8 mouse cellular contexts compared by ENCODE assay signal in genomic region chr8:95054927-95055510, GRCm38 (mm10). TPM values are rescaled to one million over a fixed set of nuclear protein-coding genes. Genes with fewer than 3 reads are reported as not detected.
DNase-seq lines count a peak whose midpoint lies in the region; ATAC-seq and TF ChIP-seq lines count a peak whose summit lies in the region.

TSS of gene Drc7 (plus strand) at chr8:95055103.

- no peak within 1 kb of the TSS for H3K4me3 ChIP-seq in heart, postnatal 0 days (ENCODE audit: low read depth, low read length)
- no peak within 1 kb of the TSS for H3K4me3 ChIP-seq in ES-E14 (ENCODE audit: insufficient read depth in 1 of 2, low read depth in 1 of 2, low read length in 2 of 2, poor library complexity in 1 of 2, severe bottlenecking in 1 of 2)
- no peak within 1 kb of the TSS for H3K4me3 ChIP-seq in forebrain, embryonic 10.5 days
- no peak within 1 kb of the TSS for H3K4me3 ChIP-seq in lung, adult 2 months (replicated peaks; ENCODE audit: extremely low read depth, low read depth, low read length)
- H3K4me3 ChIP-seq in stomach, embryonic 15.5 days (replicated peaks), result no peak within 1 kb of the TSS
- H3K4me3 ChIP-seq in heart, adult 2 months, result no peak within 1 kb of the TSS

- intact Hi-C loops in heart, adult 2 months (cut with DNase I), result no loop called here

- no peak within 1 kb of the TSS for H3K27ac ChIP-seq in heart, postnatal 0 days (ENCODE audit: low read depth)
- H3K27ac ChIP-seq in ES-E14 (ENCODE audit: insufficient read depth, low read depth, low read length, poor library complexity, severe bottlenecking), result no peak within 1 kb of the TSS
- H3K27ac ChIP-seq in forebrain, embryonic 10.5 days, result no peak within 1 kb of the TSS
- no peak within 1 kb of the TSS for H3K27ac ChIP-seq in stomach, embryonic 15.5 days
- no peak within 1 kb of the TSS for H3K27ac ChIP-seq in heart, adult 2 months

- no peaks in the 10 kb centered on the region for H3K27me3 ChIP-seq in heart, postnatal 0 days (ENCODE audit: control insufficient read depth, insufficient read depth, low read length)
- no peaks in the 10 kb centered on the region for H3K27me3 ChIP-seq in forebrain, embryonic 10.5 days (ENCODE audit: poor library complexity, severe bottlenecking)
- H3K27me3 ChIP-seq in stomach, embryonic 15.5 days (replicated peaks), result no peaks in the 10 kb centered on the region
- H3K27me3 ChIP-seq in heart, adult 2 months (ENCODE audit: control insufficient read depth, insufficient read depth, low read length), result no peaks in the 10 kb centered on the region; the same call in 1 of the 2 replicates

- no peak within 1 kb of the TSS for H3K9ac ChIP-seq in heart, postnatal 0 days (replicated peaks; ENCODE audit: low read depth, low read length)
- no peak within 1 kb of the TSS for H3K9ac ChIP-seq in ES-E14 (ENCODE audit: insufficient read depth, low read depth, low read length, poor library complexity, severe bottlenecking)
- no peak within 1 kb of the TSS for H3K9ac ChIP-seq in stomach, embryonic 15.5 days
- no peak within 1 kb of the TSS for H3K9ac ChIP-seq in heart, adult 2 months (ENCODE audit: low read depth, low read length)

- DNase-seq in heart, postnatal 0 days (ENCODE audit: low spot score), result peak; percentile 45
- DNase-seq in heart, adult 9 months (ENCODE audit: low spot score in 2 of 2), result no peak
- DNase-seq in ES-E14 (ENCODE audit: low read depth, low spot score), result peak; percentile 42
- peak; percentile 23 for DNase-seq in forebrain, embryonic 10.5 days (ENCODE audit: extremely low spot score, low spot score)
- DNase-seq in lung, adult 2 months, result peak; percentile 9
- DNase-seq in heart, adult 2 months, result no peak

- 0 out of 2 replicates have a peak, but pooled peaks have one; percentile 44 for ATAC-seq in heart, postnatal 0 days (ENCODE audit: insufficient read depth, low read depth)
- peak; percentile 49 for ATAC-seq in stomach, embryonic 15.5 days (ENCODE audit: insufficient read depth, low FRiP score, low read depth)
- no peak for ATAC-seq in activated CD4-positive, CD25-positive, alpha-beta regulatory T cell, adult 4 months

- H3K79me2 ChIP-seq in heart, adult 2 months (replicated peaks; ENCODE audit: control insufficient read depth, insufficient read depth, low read length), result no peaks in the 10 kb centered on the region

- no peaks in the 10 kb centered on the region for H3K9me3 ChIP-seq in heart, postnatal 0 days (replicated peaks; ENCODE audit: control insufficient read depth, low read length)
- H3K9me3 ChIP-seq in ES-E14 (ENCODE audit: control insufficient read depth, insufficient read depth, low read depth, low read length), result no peaks in the 10 kb centered on the region
- no peaks in the 10 kb centered on the region for H3K9me3 ChIP-seq in forebrain, embryonic 10.5 days
- no peaks in the 10 kb centered on the region for H3K9me3 ChIP-seq in stomach, embryonic 15.5 days

- no peak within 1 kb of the TSS for H3K4me2 ChIP-seq in heart, postnatal 0 days (ENCODE audit: low read depth, low read length)
- H3K4me2 ChIP-seq in stomach, embryonic 15.5 days, result no peak within 1 kb of the TSS

- WGBS in heart, postnatal 0 days, result 30% methylated on average over 2 of the region's 2 CpGs
- 16% methylated on average over 2 of the region's 2 CpGs for WGBS in forebrain, embryonic 10.5 days
- WGBS in lung, adult 2 months, result 27% methylated on average over 2 of the region's 2 CpGs
- 19% methylated on average over 2 of the region's 2 CpGs for WGBS in stomach, embryonic 15.5 days
- WGBS in heart, adult 2 months, result 28% methylated on average over 2 of the region's 2 CpGs

- no peaks in the 10 kb centered on the region for H3K36me3 ChIP-seq in heart, postnatal 0 days (replicated peaks; ENCODE audit: control insufficient read depth, insufficient read depth, low read length)
- H3K36me3 ChIP-seq in ES-E14 (ENCODE audit: control insufficient read depth, insufficient read depth, low read length, poor library complexity, severe bottlenecking), result no peaks in the 10 kb centered on the region
- H3K36me3 ChIP-seq in forebrain, embryonic 10.5 days (replicated peaks), result no peaks in the 10 kb centered on the region
- H3K36me3 ChIP-seq in stomach, embryonic 15.5 days, result no peaks in the 10 kb centered on the region
- no peaks in the 10 kb centered on the region for H3K36me3 ChIP-seq in heart, adult 2 months (ENCODE audit: control insufficient read depth, insufficient read depth, low read length)

- TF ChIP-seq CTCF in heart, postnatal 0 days (IDR thresholded peaks at IDR 0.05; ENCODE audit: low read depth), result no peak
- TF ChIP-seq CTCF in lung, adult 2 months (IDR thresholded peaks at IDR 0.05; ENCODE audit: insufficient read depth, low read length), result no peak
- TF ChIP-seq CTCF in heart, adult 2 months (IDR thresholded peaks at IDR 0.05), result no peak

- TF ChIP-seq EP300 in heart, postnatal 0 days (IDR thresholded peaks at IDR 0.05; ENCODE audit: low read depth), result no peak
- TF ChIP-seq EP300 in heart, adult 2 months (IDR thresholded peaks at IDR 0.05; ENCODE audit: insufficient read depth, low read depth, low read length), result no peak

- TF ChIP-seq POLR2A in lung, adult 2 months (IDR thresholded peaks at IDR 0.05; ENCODE audit: borderline replicate concordance, extremely low read depth, low read depth, low read length), result no peak
- TF ChIP-seq POLR2A in heart, adult 2 months (IDR thresholded peaks at IDR 0.05; ENCODE audit: insufficient read depth, low read depth, low read length), result no peak

- H3K4me1 ChIP-seq in heart, postnatal 0 days (ENCODE audit: control insufficient read depth, insufficient read depth), result no peaks in the 10 kb centered on the region
- H3K4me1 ChIP-seq in ES-E14 (ENCODE audit: control insufficient read depth in 2 of 2, insufficient read depth in 2 of 2, low read length in 2 of 2, poor library complexity in 1 of 2), result 0 out of 4 replicates have a peak, but pooled peaks cover 0 to 2% of the 10 kb centered on the region in 2 experiments
- H3K4me1 ChIP-seq in forebrain, embryonic 10.5 days, result peaks cover 6% of the 10 kb centered on the region
- peaks cover 3% of the 10 kb centered on the region; the same call in 1 of the 2 replicates for H3K4me1 ChIP-seq in lung, adult 2 months (ENCODE audit: control insufficient read depth, insufficient read depth, low read length)
- no peaks in the 10 kb centered on the region for H3K4me1 ChIP-seq in stomach, embryonic 15.5 days
- H3K4me1 ChIP-seq in heart, adult 2 months (ENCODE audit: control insufficient read depth, insufficient read depth, low read length), result peaks cover 1% of the 10 kb centered on the region

- in situ Hi-C loops in ES-E14 (cut with MboI; ENCODE audit: low sequenced_read_pairs in 2 of 2, unreplicated experiment in 2 of 2), result no loop called here

TF ChIP-seq in ES-E14, 5 proteins besides CTCF, POLR2A, EP300 and RAD21:
- TF ChIP-seq HCFC1 (IDR thresholded peaks at IDR 0.05; ENCODE audit: borderline replicate concordance, insufficient read depth, low read length) (peak; percentile 90), MAFK (IDR thresholded peaks at IDR 0.05; ENCODE audit: insufficient read depth, low read depth, low read length) (no peak)

RNA-seq across cellular contexts. Expression of gene Drc7, which starts in this region (rescaled TPM):
- total RNA-seq in heart, postnatal 0 days (2014; rRNA removed; ENCODE audit: low replicate concordance), result not detected in 2 replicates
- 0.12 TPM in 1 of 2 replicates, not detected in the other for polyA plus RNA-seq in heart, postnatal 0 days (2015; fragmentation: Nextera tagmentation; extraction: Ambion mirVana)
- total RNA-seq in ES-E14 (2012; rRNA removed), result 0.94 and 1.1 TPM in 2 replicates
- 0.18 and 0.24 TPM in 2 replicates for polyA plus RNA-seq in forebrain, embryonic 10.5 days (2016; fragmentation: Nextera tagmentation; extraction: Ambion mirVana)
- polyA plus RNA-seq in lung, adult 2 months (2012; rRNA removed), result 14.0 and 18.5 TPM in 2 replicates
- polyA plus RNA-seq in stomach, embryonic 15.5 days (2015; fragmentation: Nextera tagmentation; extraction: Ambion mirVana), result 0.08 TPM in 1 of 2 replicates, not detected in the other
- not detected for polyA plus RNA-seq in activated CD4-positive, CD25-positive, alpha-beta regulatory T cell, adult 4 months (2017; shearing (Covaris generic))
- total RNA-seq in heart, adult 2 months (2021), result not detected
- 0.41 TPM in 1 of 2 replicates, not detected in the other for polyA plus RNA-seq in heart, adult 2 months (2012; rRNA removed)

Comparison
In these comparisons a context has a peak if more than half of its experiments do, and no peak if none do; other contexts are left out.
1. RNA of gene Drc7 (polyA plus RNA-seq): 14.0 to 18.5 TPM in lung, adult 2 months; 0.41 TPM in heart, adult 2 months, 0.18 to 0.24 TPM in forebrain, embryonic 10.5 days, 0.08 TPM in stomach, embryonic 15.5 days, 0.12 TPM in heart, postnatal 0 days and not detected in activated CD4-positive, CD25-positive, alpha-beta regulatory T cell, adult 4 months; every median in the first group is over 10 times any median in the second.
2. Peak in DNase-seq and ATAC-seq in heart, postnatal 0 days; RNA of the gene not detected or under 1 TPM.
3. Peak in DNase-seq in forebrain, embryonic 10.5 days; RNA of the gene not detected or under 1 TPM.
4. Peak in ATAC-seq in stomach, embryonic 15.5 days; RNA of the gene not detected or under 1 TPM.
5. DNase-seq: peak in ES-E14 (single experiment) and lung, adult 2 months (single experiment); none in heart, adult 9 months (0 of 2) and heart, adult 2 months (0 of 2).